Mouse (Mus musculus): ENCODE data around the gene Asap3.

DNA sequence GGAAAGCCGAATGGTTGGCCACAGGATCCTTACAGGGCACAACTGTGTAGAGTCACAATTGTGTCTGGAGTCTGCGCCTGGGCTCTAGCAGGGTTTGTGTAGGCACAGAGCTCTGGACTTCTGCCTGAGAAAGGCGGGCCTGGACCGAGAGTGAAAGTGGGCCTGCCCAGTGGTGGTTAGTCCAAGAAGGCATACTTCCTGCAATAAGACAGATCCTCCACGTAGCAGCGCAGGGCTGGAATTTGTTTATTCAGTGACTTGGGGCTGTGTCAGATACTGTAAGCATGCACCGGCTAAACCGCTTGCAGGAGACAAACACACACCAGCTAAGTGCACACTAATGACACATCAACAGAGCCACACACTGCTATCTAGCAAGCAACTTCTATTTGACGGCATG, 43.6 kb downstream of the Asap3 start:
- no peak for TF ChIP-seq TAL1 (conservative IDR thresholded peaks at IDR 0.05; ENCODE audit: low read depth, low read length)
- no peak for TF ChIP-seq GATA1 (IDR thresholded peaks at IDR 0.05; ENCODE audit: borderline replicate concordance, low read length)
- TF ChIP-seq CTCF (IDR thresholded peaks at IDR 0.05; ENCODE audit: low read depth, low read length) = no peak
- TF ChIP-seq POLR2AphosphoS5 (IDR thresholded peaks at IDR 0.05; ENCODE audit: insufficient replicate concordance, low read depth, low read length) = no peak
- TF ChIP-seq GATA2 (IDR thresholded peaks at IDR 0.05; ENCODE audit: borderline replicate concordance, low read depth, low read length) = no peak
